Mouse (Mus musculus) heart, embryonic 14.5 days (tissue): ENCODE results near the gene Eif1. TPM values are rescaled to one million over a fixed set of nuclear protein-coding genes. Genes with fewer than 3 reads are reported as not detected.

Experiments used
- ATAC-seq: fragments of 200-750 bp; cut with Nextera tagmentation; 2 replicates; pipeline ENCODE4 v1.8.0; 2017; ENCODE audit warnings: low read depth, moderate TSS enrichment; ENCODE audit not compliant: insufficient number of reproducible peaks, insufficient read depth, low FRiP score
- H3K27ac ChIP-seq, 2 experiments: fragments of 200-500 bp in 1 of 2; fragments of 300-500 bp in 1 of 2; sonication (generic) in 1 of 2; replicated peaks in 1 of 2; 2 replicates each; pipeline ENCODE4 v1.5.1; 2012 to 2014; ENCODE audit warnings: low read depth in 2 of 2, low read length in 2 of 2, control low read depth in 1 of 2, mild to moderate bottlenecking in 1 of 2, mixed read lengths in 1 of 2; ENCODE audit not compliant: control insufficient read depth in 1 of 2, insufficient read depth in 1 of 2
- H3K27me3 ChIP-seq: fragments of 300-500 bp; sonication (generic); 2 replicates; pipeline ENCODE4 v1.6.1; 2014; ENCODE audit warnings: mild to moderate bottlenecking, low read length, control low read depth; ENCODE audit not compliant: control insufficient read depth, insufficient read depth
- H3K36me3 ChIP-seq: fragments of 300-500 bp; sonication (generic); 2 replicates; pipeline ENCODE4 v1.6.1; 2014; ENCODE audit warnings: mild to moderate bottlenecking, control low read depth, low read length, mixed read lengths; ENCODE audit not compliant: control insufficient read depth, insufficient read depth
- H3K4me1 ChIP-seq, 2 experiments: fragments of 200-500 bp in 1 of 2; fragments of 300-500 bp in 1 of 2; sonication (generic) in 1 of 2; 2 replicates each; pipeline ENCODE4 v1.6.1; 2012 to 2014; ENCODE audit warnings: low read length in 2 of 2, control low read depth in 1 of 2, mixed read lengths in 1 of 2; ENCODE audit not compliant: control insufficient read depth in 2 of 2, insufficient read depth in 2 of 2
- H3K4me2 ChIP-seq: fragments of 300-500 bp; sonication (generic); 2 replicates; pipeline ENCODE4 v1.6.1; 2014; ENCODE audit warnings: mild to moderate bottlenecking, low read length
- H3K4me3 ChIP-seq, 2 experiments: fragments of 200-500 bp in 1 of 2; fragments of 300-500 bp in 1 of 2; sonication (generic) in 1 of 2; 2 replicates each; pipeline ENCODE4 v1.5.1; 2012 to 2014; ENCODE audit warnings: low read length in 2 of 2, mild to moderate bottlenecking in 2 of 2, control low read depth in 1 of 2, low read depth in 1 of 2, moderate library complexity in 1 of 2; ENCODE audit not compliant: control insufficient read depth in 1 of 2, insufficient read depth in 1 of 2
- H3K9ac ChIP-seq: fragments of 300-500 bp; sonication (generic); 2 replicates; pipeline ENCODE4 v1.6.1; 2014; ENCODE audit warnings: mild to moderate bottlenecking, low read length
- H3K9me3 ChIP-seq: fragments of 300-500 bp; sonication (generic); 2 replicates; pipeline ENCODE4 v1.6.1; 2016; ENCODE audit warnings: low read length, control low read depth; ENCODE audit not compliant: control insufficient read depth
- WGBS: fragments of 180-500 bp; shearing (Covaris S2); extraction: QIAGEN DNeasy Blood & Tissue Kit; methylation state at CpG from one replicate; pipeline ENCODE4 v1.1.7; 2014; 5-methylcytosine and 5-hydroxymethylcytosine counted together
- polyA plus RNA-seq: library from polyadenylated mRNA; unstranded; fragments of >200 nt; fragmentation: Nextera tagmentation; extraction: Ambion mirVana; gene quantifications from 2 replicates; pipeline ENCODE4 v1.2.1, GENCODE M21; 2014

Eif1 gene
- polyA plus RNA-seq, 1 experiment from 2014 or later, result 1,900 TPM

DNA sequence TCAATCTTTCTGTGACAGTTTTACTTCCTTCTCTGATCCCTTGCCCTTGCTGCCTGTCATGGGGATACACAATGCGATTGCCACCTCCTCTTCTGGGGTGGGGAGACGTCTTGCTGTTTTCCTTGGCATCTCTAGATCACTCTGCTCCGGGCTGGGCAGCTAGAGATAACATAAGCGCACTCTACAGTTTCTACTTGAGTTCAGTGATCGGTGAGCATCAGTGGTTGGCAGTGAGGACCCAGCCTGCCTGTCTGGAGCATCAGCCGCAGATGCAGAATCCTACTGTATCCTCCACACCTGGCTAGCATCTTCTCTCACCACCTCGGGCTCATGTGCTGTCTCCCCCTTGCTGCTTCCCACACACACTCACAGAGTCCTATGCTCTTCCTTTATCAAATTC, 49.5 kb downstream of the Eif1 start:
- Histone ChIP-seq H3K4me1 (no peaks in the 10 kb centered on the region), H3K9ac (no peak overlapping the region), H3K27me3 (no peaks in the 10 kb centered on the region), H3K36me3 (peaks cover 54% of the 10 kb centered on the region), H3K4me3 (no peak overlapping the region), H3K27ac (no peak overlapping the region), H3K4me2 (no peak overlapping the region), H3K9me3 (no peaks in the 10 kb centered on the region)
- no peak for ATAC-seq
- 53% methylated on average over 7 of the region's 7 CpGs for WGBS

DNA sequence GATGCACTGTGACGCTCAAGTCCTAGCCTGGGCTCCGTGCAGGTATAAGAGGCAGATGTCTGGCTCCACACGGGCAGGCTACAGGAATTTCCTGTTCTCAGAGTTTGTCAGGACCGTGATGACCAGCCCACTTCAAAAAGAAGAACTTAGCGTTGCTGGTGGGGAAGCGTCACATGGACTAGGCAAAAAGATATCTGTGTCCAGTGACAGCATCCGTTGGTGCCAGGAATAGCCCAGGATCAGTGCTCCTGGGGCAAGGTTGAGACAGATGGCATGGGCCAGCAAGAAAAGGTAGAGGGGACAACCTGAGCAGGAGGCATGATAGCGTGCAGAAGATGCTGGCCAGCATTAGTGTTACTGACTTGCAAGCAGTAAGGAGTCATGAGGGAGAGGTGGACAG, 50.1 kb downstream of the Eif1 start:
- Histone ChIP-seq H3K27me3 (no peaks in the 10 kb centered on the region), H3K9me3 (no peaks in the 10 kb centered on the region), H3K9ac (no peak overlapping the region), H3K4me2 (no peak overlapping the region), H3K36me3 (peaks cover 60% of the 10 kb centered on the region), H3K4me3 (no peak overlapping the region), H3K27ac (no peak overlapping the region), H3K4me1 (no peaks in the 10 kb centered on the region)
- 50% methylated on average over 8 of the region's 8 CpGs for whole genome bisulfite sequencing
- no peak for ATAC-seq

Other genes with a start within 250 kb of the Eif1 start
- gene Krt32, start 231.7 kb upstream of the Eif1 start, polyA plus RNA-seq, result not detected in 2 replicates
- gene Krt35, start 223.6 kb upstream of the Eif1 start, polyA plus RNA-seq, result not detected in 2 replicates
- not detected in 2 replicates for gene Krt36, start 214.3 kb upstream of the Eif1 start, polyA plus RNA-seq
- gene Krt13, start 198.3 kb upstream of the Eif1 start, polyA plus RNA-seq, result not detected in 2 replicates
- gene Krt15, start 184.0 kb upstream of the Eif1 start, polyA plus RNA-seq, result 0.50 TPM in 1 of 2 replicates, not detected in the other
- gene Krt19, start 171.2 kb upstream of the Eif1 start, polyA plus RNA-seq, result 30.7 and 35.0 TPM in 2 replicates
- gene Krt9, start 126.6 kb upstream of the Eif1 start, polyA plus RNA-seq, result not detected in 2 replicates
- gene Krt14, start 112.3 kb upstream of the Eif1 start, polyA plus RNA-seq, result 1.5 and 1.9 TPM in 2 replicates
- not detected in 2 replicates for gene Krt16, start 71.0 kb upstream of the Eif1 start, polyA plus RNA-seq
- 1.4 TPM in 2 replicates for gene Krt17, start 58.9 kb upstream of the Eif1 start, polyA plus RNA-seq
- gene Krt42, start 50.0 kb upstream of the Eif1 start, polyA plus RNA-seq, result not detected in 2 replicates
- gene Gast, start 14.5 kb downstream of the Eif1 start, polyA plus RNA-seq, result not detected in 2 replicates
- gene Hap1, start 36.2 kb downstream of the Eif1 start, polyA plus RNA-seq, result 3.4 and 4.3 TPM in 2 replicates
- gene Jup, start 77.9 kb downstream of the Eif1 start, polyA plus RNA-seq, result 117 and 118 TPM in 2 replicates
- gene P3h4, start 95.0 kb downstream of the Eif1 start, polyA plus RNA-seq, result 54.7 and 58.1 TPM in 2 replicates
- gene Fkbp10, start 95.8 kb downstream of the Eif1 start, polyA plus RNA-seq, result 94.5 and 95.3 TPM in 2 replicates
- 95.8 and 102 TPM in 2 replicates for gene Nt5c3b, start 121.9 kb downstream of the Eif1 start, polyA plus RNA-seq
- gene Klhl10, start 122.0 kb downstream of the Eif1 start, polyA plus RNA-seq, result 0.36 and 0.44 TPM in 2 replicates
- 8.6 and 9.3 TPM in 2 replicates for gene Klhl11, start 152.9 kb downstream of the Eif1 start, polyA plus RNA-seq
- 51.6 and 54.0 TPM in 2 replicates for gene Acly, start 208.1 kb downstream of the Eif1 start, polyA plus RNA-seq
- 0.13 and 1.0 TPM in 2 replicates for gene Ttc25, start 225.7 kb downstream of the Eif1 start, polyA plus RNA-seq